7 mouse cellular contexts compared by ENCODE assay signal in the genomic region with DNA sequence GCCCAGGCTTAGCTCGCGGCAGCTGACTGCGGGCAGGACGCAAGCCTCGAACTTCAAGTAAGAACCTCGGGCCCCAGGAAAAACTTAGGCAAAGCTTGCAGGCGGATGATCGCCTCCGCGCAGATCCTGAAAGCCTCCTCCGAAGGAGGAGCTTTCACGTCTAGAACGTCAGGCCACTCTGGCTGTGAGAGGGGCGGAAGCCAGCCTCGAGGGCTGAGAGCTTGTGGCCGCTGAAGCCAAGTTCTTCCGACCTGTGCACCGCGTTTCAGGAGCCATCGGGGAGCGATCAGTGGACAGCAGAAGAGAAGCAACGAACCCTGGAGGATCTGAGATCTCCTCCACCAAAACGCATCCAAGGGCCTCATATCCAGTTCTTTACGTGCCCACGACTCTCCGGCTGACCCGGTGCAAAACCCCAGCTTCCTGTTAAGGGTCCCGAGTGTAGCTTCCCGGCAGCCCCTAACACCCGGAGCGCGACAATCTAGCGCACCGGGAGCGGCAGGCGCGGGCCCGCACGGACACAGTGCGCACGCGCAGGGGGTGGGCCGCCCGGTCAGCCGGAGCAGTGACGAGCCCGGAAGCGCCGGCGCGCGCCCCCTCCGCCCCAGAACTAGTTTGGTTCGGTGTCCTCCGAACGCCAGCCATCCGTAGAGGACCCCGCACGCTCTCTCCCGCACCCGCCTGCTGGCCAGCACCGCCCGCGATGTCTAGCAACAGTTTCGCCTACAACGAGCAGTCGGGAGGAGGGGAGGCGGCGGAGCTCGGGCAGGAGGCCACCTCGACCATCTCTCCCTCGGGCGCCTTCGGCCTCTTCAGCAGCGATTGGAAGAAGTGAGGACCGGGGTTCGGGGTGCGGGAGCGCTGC. TPM values are rescaled to one million over a fixed set of nuclear protein-coding genes. Genes with fewer than 3 reads are reported as not detected.
A peak's percentile ranks its signal among the peaks of the same experiment; 100 is the strongest.
DNase-seq lines count a peak whose midpoint lies in the region; ATAC-seq lines count a peak whose summit lies in the region.

A gene (plus strand): TSS at position 560 of the 865 bp plus-strand sequence.

- no peaks in the 10 kb centered on the region for H3K27me3 ChIP-seq in intestine, embryonic 14.5 days (replicated peaks; ENCODE audit: control insufficient read depth, insufficient read depth, low read length)
- no peaks in the 10 kb centered on the region for H3K27me3 ChIP-seq in midbrain, embryonic 11.5 days (ENCODE audit: control insufficient read depth, insufficient read depth, low read length)

- ATAC-seq in intestine, embryonic 14.5 days (replicated peaks; ENCODE audit: low FRiP score, low TSS enrichment, low read depth): peak; percentile 97
- peak; percentile 95 for ATAC-seq in midbrain, embryonic 11.5 days (ENCODE audit: low FRiP score)

- intact Hi-C loops in left cerebral cortex, postnatal 36 days (cut with DNase I): loop anchor here (2.0 to 10.0 kb wide), 2 partner anchors 74 to 564 kb away; a partner anchor contains a TSS

- no peaks in the 10 kb centered on the region; the same call in 1 of the 2 replicates for H3K4me1 ChIP-seq in intestine, embryonic 14.5 days (replicated peaks; ENCODE audit: control insufficient read depth, insufficient read depth, low read length)
- peaks cover 7% of the 10 kb centered on the region; the same call in 1 of the 2 replicates for H3K4me1 ChIP-seq in midbrain, embryonic 11.5 days (ENCODE audit: control insufficient read depth, insufficient read depth, low read length)

- H3K4me2 ChIP-seq in intestine, embryonic 14.5 days (ENCODE audit: low read length): peak within 1 kb of the TSS; percentile 87
- peak within 1 kb of the TSS; percentile 76 for H3K4me2 ChIP-seq in midbrain, embryonic 11.5 days

- WGBS in intestine, embryonic 14.5 days: under 1% methylated on average over 79 of the region's 79 CpGs
- WGBS in midbrain, embryonic 11.5 days: under 1% methylated on average over 79 of the region's 79 CpGs

- H3K4me3 ChIP-seq in intestine, embryonic 14.5 days (ENCODE audit: low read depth, low read length): peak within 1 kb of the TSS; percentile 94
- peak within 1 kb of the TSS; percentile 84 for H3K4me3 ChIP-seq in midbrain, embryonic 11.5 days (ENCODE audit: low read depth, low read length)

- no peaks in the 10 kb centered on the region for H3K36me3 ChIP-seq in intestine, embryonic 14.5 days (ENCODE audit: control insufficient read depth, insufficient read depth, low read length)
- no peaks in the 10 kb centered on the region for H3K36me3 ChIP-seq in midbrain, embryonic 11.5 days (ENCODE audit: control insufficient read depth, insufficient read depth, low read length)

- peak; percentile 95 for DNase-seq in adrenal gland, adult 2 months
- DNase-seq in embryo, embryonic 11 days: peak; percentile 95
- DNase-seq in gastrocnemius, postnatal 25 days: peak; percentile 90
- DNase-seq in intestine, embryonic 14.5 days (ENCODE audit: low spot score): peak; percentile 93
- peak; percentile 88 to 92 for DNase-seq in left cerebral cortex, postnatal 36 days (ENCODE audit: low spot score in 2 of 2)
- DNase-seq in midbrain, embryonic 11.5 days (ENCODE audit: low spot score, missing footprints): peak; percentile 99
- DNase-seq in skeletal muscle tissue, adult 2 months (ENCODE audit: low read depth, low spot score): peak; percentile 73

- H3K27ac ChIP-seq in intestine, embryonic 14.5 days (ENCODE audit: low read depth): peak within 1 kb of the TSS; percentile 91
- peak within 1 kb of the TSS; percentile 57 for H3K27ac ChIP-seq in midbrain, embryonic 11.5 days (ENCODE audit: low read depth, low read length)

- no peaks in the 10 kb centered on the region for H3K9me3 ChIP-seq in intestine, embryonic 14.5 days (ENCODE audit: control insufficient read depth, low read length)
- H3K9me3 ChIP-seq in midbrain, embryonic 11.5 days (ENCODE audit: control insufficient read depth, low read length): no peaks in the 10 kb centered on the region

- peak within 1 kb of the TSS; percentile 80 for H3K9ac ChIP-seq in intestine, embryonic 14.5 days (ENCODE audit: low read length)
- H3K9ac ChIP-seq in midbrain, embryonic 11.5 days (ENCODE audit: low read length): peak within 1 kb of the TSS; percentile 84

RNA-seq across cellular contexts. Expression of the gene that starts here (rescaled TPM):
- total RNA-seq in adrenal gland, adult 2 months (2021): 10 to 100 TPM; 40.5 to 55.6 TPM
- 8.7 and 11.5 TPM in 2 replicates for polyA plus RNA-seq in adrenal gland, adult 2 months (2012; rRNA removed)
- total RNA-seq in gastrocnemius, postnatal 25 days (2021): 10 to 100 TPM; 18.4 to 19.3 TPM
- 51.2 and 52.5 TPM in 2 replicates for polyA plus RNA-seq in intestine, embryonic 14.5 days (2014; fragmentation: Nextera tagmentation; extraction: Ambion mirVana)
- 10 to 100 TPM; 41.1 to 44.3 TPM for total RNA-seq in left cerebral cortex, postnatal 36 days (2021)
- 39.0 and 42.6 TPM in 2 replicates for polyA plus RNA-seq in midbrain, embryonic 11.5 days (2014; fragmentation: Nextera tagmentation; extraction: Ambion mirVana)

Comparison
In these comparisons a context has a peak if more than half of its experiments do, and no peak if none do; other contexts are left out.
1. Peak in every context shown above with its lines: DNase-seq, ATAC-seq, H3K4me3 ChIP-seq and H3K27ac ChIP-seq.